Mouse (Mus musculus): ENCODE results near the gene Itk.

The Itk gene

DNA sequence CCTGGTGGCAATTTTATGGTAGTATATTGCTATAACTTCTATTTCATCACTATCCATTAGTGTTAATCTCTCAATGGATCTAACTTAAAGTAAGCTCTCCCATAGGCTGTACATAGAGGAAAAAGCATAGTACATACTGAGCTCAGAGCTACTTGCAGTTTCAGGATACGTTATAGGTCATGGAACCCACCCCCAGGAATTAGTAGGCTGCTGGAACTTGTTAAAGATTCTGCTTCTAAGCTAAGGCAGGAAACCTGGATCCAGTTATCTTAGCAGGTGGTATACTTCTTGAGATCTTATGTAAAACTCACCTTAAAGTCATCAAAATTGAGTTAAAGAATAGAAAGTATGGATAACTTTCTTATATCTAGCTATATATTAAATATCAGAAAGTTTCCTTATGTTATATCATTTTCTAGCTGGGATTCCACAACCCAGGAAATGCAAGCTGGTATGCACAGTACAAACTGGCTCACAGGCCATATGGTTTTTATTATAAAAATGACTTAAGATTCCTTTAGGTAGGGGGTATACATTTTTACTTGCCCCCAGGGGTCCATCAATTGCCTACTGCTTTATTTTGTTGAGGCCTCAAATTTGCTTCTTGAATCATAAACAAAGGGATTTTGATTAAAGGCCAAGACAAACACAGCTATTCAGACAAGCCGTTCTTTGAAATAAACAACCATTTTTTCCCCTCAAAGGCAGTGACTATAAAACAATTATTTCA, 39.5 kb downstream of the Itk start:
- no peak for DNase-seq

DNA sequence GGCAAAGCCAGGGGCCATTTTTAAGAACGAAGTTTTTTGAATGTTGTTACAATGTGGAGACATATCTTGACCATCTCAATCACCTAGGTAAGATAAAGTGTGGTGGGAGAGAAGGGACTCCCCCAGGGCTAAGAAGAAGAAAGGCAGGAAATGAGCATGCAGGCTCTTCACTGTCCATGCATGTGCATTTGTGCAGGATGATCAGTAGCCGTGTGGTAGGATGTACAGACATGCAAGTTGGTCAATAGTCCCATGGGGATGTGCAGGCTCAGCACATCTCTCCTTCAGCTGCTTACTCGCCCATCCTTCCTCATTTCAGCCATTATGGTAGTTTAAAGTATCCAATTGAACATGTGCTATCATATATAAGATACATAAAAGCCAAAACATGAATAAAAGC, 40.9 kb downstream of the Itk start:
- no peak for DNase-seq

DNA sequence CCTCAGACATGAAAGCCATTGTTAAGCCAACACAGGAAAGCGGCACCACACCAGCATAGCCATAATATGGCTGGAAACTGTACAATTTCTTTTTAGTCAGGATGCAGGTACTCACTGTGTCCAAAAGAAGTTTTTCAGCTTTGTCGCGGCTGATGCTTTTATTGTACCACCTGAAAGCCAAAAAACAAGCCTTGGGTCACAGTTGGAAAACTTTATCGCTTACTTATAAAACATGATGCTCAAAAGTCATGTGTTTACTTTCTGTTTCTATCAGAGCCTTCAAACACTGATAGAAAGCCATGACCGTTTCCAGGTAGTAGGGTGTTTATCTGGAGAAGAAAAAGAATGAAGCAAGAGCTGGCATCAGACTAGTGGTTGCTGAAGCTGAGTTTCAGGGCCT, 41.6 kb downstream of the Itk start:
- no peak for DNase-seq

DNA sequence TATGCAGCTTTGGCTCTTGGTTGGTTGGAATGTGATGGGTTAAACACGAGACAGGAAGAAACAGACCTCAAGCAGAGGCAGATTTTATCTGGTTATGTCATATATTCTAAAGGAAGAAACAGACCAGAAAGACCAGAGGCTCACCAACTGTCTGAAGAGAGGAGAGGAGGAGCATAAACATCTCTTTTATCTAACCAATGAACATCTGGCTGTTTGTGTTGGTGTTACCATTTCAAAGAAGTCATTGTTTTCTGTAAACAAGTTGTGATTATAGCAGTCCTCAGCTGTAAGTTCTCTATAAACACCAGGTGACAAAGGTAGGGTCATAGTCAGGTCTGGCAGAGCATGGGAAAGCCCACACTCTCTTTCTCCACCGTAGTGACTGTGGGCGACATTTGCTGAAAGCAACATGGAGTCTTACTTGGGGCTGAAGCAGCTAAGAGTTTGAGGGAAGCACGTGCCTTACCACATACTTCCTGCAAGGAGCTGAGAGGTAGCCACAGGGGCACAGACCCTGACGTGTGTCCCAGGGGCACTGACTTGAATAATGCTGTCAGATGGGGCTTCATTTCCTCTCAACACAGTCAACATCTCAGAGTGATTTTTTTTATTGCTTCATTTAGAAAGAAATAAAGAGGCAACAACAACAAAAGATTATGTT, 45.3 kb downstream of the Itk start:
- DNase-seq = no peak

DNA sequence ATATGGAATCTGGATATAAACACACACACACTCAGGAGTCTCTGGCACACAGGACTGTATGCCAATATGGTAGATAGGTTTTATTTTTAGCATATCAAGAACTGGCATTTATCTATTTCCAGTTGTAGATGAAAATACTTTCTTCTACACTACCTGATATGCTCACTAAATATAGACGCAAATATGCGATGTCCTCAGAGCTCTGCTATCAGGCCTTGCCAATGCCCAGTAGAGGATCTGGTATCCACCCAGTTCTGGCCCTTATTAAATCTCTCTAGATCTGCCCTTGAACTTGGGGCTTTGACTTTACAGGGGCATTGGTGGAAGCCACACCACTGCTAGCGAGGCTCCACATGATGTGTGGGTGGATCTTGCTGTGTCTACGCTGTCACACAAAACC, 47.4 kb downstream of the Itk start:
- DNase-seq = no peak

DNA sequence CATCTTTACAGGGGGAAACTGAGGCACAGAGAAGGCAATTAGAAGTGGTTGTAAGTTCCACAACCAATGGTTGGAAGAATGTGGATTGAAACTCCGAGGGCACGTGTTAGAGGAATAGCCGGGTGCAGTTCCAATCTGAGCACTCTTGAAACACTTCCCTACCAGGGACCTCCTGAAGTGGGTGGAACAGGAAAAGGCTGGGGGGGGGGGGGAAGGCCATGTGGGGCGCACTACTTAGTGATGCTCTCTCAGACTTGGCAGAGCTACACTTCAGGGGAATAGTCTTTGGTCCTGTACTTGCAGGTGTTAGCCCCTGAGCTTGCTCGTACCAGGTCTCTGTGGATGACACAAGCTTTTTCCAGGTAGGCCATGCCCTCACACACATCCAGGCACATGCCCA, 53.3 kb downstream of the Itk start:
- DNase-seq = no peak

DNA sequence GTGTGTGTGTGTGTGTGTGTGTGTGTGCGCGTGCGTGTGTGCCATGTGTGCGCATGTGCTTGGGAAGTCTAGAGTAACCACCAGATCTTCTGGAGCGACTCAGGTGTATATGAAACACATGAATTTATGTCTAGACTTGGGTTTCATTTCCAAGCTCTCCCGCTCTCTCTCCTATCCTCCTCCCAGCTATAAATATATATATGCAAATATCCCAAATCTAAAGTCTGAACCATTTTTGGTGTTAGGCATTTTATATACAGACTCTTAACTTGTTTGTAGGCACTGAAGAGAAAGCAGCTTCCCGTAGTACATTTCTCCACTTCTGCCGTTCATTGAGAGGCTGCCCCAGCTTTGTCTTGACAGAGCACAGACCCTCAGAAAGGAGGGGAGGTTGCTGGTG, 57.1 kb downstream of the Itk start:
- DNase-seq = no peak

DNA sequence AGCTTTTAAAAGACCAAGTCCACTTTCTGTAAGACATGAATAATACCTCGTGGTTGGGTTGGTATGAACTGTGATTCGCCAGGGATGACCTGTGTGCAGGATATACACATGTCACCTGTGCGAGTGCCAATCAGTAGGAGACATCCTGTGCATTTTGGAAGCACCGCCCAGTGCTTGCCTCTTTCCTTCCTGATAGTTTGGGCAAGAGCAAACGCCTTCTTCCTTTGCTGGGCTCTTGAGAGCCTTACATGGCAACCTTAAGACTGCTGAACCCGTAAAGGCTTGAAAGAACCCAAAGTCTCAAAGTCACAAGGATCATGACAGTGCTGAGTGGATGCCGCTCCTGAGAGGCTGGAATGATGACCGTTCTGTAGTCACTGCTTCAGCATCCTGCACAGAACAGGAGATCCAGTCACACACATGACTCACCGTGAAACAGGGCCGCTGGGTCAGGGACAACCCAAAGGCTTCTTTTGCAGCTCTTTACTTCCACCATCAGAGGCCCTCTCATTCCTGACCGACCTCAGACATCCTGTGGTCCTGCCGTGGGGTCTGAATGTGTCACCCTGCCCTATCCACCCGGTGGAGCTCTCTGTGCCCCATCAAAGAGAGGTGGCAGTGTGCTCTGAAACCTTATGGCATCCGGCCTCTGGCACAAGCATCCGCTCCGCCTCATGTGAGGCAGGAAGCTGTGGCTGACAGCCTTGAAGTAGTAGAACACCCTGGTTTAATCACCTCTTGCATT, 62.9 kb downstream of the Itk start:
- no peak for DNase-seq

DNA sequence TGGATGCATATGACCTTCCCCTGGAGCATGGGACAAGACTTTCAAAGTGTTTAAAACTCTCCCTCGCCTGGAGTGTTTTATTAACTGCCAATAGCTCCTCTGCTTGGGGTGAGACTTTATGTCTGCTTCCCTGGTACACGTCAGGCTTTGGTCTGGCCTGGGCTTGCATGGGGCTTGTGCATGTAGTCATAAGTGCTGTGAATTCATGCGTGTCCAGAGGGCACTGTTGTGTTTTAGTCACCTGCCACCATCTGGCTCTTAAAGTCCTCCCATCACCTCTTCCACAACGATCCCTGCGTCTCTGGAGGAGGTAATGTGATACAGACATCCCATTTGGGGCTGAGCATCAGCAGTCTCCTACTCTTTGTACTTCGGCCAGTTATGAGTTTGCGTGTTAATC, 67.8 kb downstream of the Itk start:
- DNase-seq = peak in 1 of 2 experiments; percentile 47

DNA sequence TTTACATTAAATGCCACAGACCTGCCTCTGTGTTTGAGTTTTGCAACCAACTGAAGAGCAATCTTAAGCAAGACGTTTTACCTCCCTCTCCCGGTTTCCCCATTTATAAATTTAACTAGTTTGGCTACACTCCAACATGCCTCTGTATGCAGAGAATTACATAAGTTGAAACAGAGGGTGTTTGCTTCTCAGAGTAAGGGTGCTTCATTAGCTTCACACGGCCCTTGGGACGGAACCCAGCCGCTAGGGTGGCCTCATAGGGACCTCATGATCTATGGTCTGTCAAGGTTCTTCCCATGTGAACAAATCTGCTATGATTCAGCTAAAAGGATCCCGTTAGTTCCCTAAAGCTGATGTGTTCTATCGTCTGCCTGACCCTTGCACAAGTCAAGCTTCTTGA, 74.8 kb downstream of the Itk start:
- no peak for DNase-seq

DNA sequence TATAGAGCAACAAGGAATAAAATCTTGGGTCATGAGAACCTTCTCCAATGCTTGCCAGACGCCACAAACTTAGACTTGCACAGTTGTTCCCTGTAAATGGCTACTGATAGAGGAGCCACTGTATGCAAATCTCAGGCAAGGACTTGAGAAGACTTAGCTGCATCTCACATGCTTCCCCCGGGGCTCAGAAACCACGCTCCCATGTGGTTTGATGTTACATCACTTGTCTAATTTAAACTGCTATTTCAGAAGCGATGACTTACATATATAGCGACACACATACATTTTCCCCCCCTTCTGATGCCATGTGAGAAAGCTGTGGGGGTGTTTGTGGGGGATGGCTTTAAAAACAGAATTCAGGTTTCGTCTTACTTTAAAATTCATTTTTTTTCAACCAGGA, 75.5 kb downstream of the Itk start:
- DNase-seq = peak in 1 of 2 experiments; percentile 16

DNA sequence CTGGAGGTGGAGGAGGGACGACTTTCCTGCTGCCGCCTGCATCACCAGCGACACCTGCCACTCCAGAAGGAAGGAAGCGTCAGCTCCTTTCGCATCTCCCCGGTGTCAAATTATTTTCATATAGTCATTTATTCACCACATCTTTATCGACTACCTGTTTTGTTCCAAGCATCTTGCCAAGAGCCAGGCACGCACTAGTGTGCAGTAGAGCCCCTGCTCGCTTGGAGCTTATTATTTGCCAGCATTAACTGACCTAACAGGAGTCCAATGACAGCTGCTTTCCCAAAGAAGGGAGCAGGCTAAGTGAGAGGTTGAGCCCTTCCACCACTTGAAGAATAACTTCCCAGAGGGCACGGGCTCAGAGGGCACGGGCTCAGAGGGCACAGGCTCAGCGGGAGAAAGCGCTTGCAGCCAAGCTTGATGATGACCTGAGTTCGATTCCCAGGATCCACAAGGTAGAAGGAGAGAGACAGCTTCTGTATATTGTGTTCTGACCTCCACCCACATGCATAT, 76.7 kb downstream of the Itk start, which contains the start of gene Cyfip2:
TSS of gene Cyfip2 (minus strand) at position 337 of the 513 bp plus-strand sequence.
- DNase-seq = peak; percentile 49 to 79

DNA sequence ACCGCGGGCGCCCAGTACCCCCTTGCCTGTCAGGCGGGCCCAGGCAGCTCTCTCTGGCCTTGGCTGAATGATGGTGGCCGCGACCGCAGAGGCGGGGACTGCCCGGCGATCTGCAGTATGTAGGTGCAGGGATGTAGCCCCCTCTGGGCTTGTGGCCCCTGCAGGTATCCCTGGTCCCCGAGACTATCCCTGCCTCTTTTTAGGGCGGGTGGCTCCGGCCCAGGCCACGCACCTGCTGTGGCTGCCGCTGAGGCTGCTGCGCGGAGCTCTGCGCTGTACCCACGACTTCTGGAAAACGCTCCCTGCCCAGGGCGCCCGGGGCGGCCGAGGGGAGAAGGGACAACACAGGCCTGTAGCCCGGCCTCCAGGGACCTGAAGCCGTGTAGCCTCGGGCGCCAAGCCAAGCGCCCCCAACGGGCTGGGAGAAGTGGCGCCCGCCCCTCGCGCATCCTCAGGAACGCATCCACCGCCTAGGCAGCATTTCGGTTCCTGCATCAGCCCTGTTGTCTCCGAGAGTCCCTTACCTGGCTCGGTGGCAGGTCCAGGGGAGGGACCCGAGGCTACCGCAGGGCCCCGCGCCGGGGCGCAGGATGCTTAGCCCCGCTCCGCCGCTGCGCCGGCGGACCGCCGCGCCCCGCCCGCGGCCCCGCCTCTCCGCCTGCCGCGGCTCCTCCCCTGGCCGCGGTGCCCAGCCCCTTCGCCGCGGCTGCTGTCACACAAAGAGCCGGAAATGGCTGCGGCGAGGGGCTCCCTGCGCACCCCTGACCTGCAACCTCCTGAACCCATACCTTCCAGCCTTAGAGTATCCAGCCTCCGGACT, 77.4 kb downstream of the Itk start:
- peak; percentile 46 to 78 for DNase-seq

DNA sequence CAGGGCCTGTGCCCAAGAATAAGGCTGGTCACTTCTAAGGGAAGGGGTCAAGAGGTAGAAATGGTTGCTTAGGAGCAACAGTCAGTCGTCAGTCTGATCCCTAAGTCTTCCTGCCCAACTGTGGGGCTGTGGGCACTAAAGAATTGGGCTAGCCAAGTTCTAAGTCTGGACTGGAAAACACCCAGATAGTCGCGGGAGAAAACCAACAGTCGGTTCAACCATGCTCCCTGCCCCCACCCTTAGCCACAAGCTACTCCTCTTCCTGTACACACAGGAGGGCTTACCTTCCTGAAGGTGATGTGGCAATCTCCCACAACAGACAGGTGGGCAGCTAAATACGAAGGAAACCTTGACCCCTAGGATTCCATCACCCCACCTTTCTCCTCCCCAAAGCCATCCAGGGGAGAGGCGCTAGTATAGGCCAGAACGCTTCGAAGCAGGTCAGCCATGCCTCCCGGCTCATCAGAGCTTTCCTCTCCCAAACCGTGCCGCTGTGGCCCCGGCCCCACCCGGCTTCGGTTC, 78.1 kb downstream of the Itk start:
- DNase-seq = peak; percentile 38 to 61

DNA sequence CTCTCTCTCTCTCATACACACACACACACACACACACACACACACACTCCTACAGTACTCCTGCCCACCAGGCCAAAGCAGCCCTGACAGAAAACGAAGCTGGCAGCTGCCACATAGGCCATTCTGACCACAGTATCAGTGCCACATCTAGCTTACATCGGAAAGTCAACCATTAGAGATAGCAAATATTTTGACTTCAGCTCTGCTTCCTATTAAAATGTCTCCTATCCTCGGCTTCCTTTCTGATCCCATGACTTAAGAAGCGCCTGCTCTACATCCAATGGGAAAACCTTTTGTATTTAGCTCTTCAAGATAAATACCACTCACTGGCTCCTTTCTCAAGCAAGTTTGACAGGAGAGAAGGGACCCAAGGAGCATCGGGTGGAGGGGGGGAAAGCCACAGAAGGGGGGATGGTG, 78.7 kb downstream of the Itk start:
- peak in 1 of 2 experiments; percentile 39 for DNase-seq

DNA sequence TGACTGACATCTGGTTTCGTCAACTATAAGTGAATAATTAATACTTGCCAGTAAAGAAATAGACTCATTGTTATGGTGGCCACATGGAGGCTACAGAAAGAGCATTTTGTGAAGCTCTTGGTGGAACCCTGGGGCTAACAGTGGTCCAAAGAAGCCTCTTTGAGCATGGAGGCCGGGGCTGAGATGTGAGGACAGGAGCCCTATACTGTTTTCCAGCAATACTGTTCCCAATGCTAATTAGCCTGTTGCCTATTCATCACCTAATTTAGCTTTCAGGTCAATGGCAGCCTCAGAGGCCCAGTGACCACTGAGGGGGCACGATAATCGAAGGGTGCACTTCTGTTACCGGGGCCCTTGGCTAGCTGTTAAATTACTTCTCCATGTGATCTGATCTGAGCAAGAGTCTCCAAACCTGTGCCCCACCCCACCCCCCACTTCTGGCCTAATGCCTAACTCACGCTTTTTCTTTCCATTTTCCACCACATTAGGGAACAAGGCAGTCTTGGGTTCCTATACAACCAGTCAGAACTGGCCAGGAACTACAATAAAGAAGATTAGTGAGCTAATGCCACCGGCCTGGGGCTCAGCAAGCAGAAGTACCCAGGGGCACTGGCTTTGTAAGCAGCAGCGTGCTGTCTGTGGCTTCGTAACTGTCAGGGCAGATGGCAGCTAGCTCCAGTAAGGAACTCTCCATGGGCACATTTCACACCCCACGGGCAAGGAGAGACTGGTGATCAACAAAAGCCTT, 79.3 kb downstream of the Itk start:
- peak in 1 of 2 experiments; percentile 47 for DNase-seq

DNA sequence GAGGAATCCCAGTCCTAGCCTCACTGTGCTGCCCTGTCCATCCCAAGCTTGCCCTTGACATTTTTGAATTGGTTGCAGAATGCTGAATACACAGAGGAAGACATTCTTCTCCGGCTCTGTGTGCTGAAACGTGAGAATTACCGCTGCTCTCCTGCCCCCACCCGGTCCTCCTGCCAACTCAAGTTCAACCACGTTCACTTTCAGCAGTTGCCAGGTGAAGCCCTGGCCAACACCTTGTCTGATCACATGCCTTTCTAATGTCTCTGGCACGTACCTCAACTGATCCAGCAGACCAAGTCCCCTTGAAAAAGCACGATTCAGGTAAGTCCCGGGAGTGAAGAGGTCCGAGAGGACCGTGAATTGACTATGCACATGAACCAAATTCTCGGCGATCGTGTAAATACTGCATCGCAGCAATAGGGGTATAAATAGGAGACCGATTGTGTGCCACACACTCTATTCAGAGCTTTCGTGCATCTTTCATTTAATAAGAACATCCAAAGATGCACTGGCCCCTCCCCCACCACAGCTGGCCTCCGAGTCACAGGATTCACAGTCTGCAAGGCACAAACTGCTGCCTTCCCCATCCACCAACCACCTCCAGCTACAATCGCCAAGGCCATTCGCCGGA, 80.1 kb downstream of the Itk start:
- DNase-seq = peak; percentile 71 to 88

DNA sequence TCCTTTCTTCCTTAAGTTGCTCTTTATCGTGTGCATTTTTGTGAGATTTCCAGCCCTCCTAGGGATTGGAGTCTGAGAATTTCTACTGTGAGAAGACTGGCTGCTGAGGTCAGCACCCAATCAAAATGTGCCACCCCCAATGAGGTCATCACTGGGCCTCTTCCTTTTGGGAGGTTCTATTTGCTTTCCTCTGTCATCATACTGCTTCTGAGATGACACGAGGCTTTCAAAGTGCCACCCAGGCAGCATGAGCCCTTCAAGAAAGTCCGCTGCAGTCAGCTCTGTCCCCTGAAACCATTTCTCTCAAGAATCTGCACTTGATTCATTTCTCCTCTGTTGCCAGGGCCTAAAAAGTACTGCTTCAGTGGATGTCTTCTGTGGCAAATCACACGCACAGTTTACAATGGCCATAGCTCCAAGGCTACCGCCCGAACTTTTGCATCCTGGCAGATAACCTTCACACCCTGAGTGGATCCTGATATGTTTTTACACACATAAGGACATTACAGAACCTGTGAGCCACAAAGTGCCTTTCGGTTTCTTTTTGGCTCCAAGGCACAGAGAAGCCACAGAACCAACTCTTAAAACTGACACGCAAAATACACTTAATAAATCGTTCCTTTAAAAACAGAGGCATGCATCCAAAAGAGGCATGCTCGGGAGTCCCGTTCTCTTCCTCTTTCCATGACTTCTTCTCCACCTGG, 80.9 kb downstream of the Itk start:
- DNase-seq = peak in 1 of 2 experiments; percentile 31

DNA sequence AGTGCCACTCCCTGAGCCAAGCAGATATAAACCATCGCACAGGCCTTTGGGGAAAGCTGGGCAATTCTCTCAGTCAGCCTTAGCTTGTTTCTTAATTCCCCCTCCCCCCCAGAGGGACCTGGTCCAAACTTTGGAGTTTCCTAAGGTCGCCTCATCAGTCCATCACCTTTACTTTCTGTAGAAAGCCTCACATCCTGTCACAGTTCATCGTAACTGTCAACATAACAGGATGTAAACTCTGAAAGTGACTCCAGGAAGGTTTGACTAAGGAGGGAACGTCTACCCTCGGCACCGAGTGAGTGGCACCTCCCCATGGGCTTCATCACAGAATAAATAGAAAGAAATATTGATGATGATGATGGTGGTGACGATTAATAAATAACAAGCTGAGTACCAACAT, 81.5 kb downstream of the Itk start:
- DNase-seq = no peak

DNA sequence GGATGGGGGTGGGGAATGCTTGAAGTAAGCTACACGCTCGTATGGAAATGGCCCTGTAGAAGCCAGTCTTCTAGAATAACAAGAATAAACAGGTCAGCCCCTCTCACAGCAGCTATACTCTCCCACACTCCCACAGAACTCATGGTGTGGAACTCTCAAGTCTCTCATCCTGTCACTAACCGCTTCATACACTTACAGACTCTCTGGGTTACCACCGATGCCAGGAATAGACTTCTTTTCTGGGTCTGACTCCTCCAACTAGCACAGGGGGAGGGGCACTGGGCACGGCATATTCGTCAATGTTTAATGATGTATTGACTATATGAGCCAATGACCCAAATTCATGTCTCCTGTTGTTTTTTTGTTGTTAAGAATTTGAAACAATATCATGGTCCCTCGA, 82.5 kb downstream of the Itk start:
- peak in 1 of 2 experiments; percentile 36 for DNase-seq
